Mouse (Mus musculus) left cerebral cortex, adult 8-10 months (tissue): Measurements from ENCODE around the gene Thsd4. TPM values are rescaled to one million over a fixed set of nuclear protein-coding genes. Genes with fewer than 3 reads are reported as not detected.
A peak's percentile ranks its signal among the peaks of the same experiment; 100 is the strongest.

Experiments used
- DNase-seq, 2 experiments: peaks; one replicate each; pipeline ENCODE4 v3.0.0; 2022; ENCODE audit warnings: low spot score in 2 of 2
- total RNA-seq, 4 experiments: library from RNA; stranded (reverse); gene quantifications; 2 replicates each; pipeline ENCODE4 v1.2.4; 2022

Gene Thsd4
- 1 to 10 TPM; 5.3 to 6.3 (median 5.9) TPM for total RNA-seq

- DNase-seq = peak; percentile 11 to 15
Observed at GRCm38 (mm10) chr9:60521806-60522264, at the start of gene Thsd4. Gene Thsd4, minus strand, starts transcription at chr9:60522046.

GRCm38 (mm10) chr9:60571041-60571440, 49.2 kb upstream of the Thsd4 start:
- no peak for DNase-seq

- DNase-seq = no peak
Observed at GRCm38 (mm10) chr9:60569366-60569765, 47.5 kb upstream of the Thsd4 start.

GRCm38 (mm10) chr9:60563809-60564208, 42.0 kb upstream of the Thsd4 start:
- no peak for DNase-seq

GRCm38 (mm10) chr9:60562443-60563371, 40.9 kb upstream of the Thsd4 start:
- no peak for DNase-seq

GRCm38 (mm10) chr9:60561641-60562289, 39.9 kb upstream of the Thsd4 start:
- peak in 1 of 2 experiments; percentile 56 for DNase-seq

GRCm38 (mm10) chr9:60558507-60558906, 36.7 kb upstream of the Thsd4 start:
- no peak for DNase-seq

GRCm38 (mm10) chr9:60551238-60551637, 29.4 kb upstream of the Thsd4 start:
- no peak for DNase-seq

GRCm38 (mm10) chr9:60548182-60548581, 26.3 kb upstream of the Thsd4 start:
- DNase-seq = no peak

GRCm38 (mm10) chr9:60546169-60546568, 24.3 kb upstream of the Thsd4 start:
- DNase-seq = no peak

- no peak for DNase-seq
Observed at GRCm38 (mm10) chr9:60545361-60546096, 23.7 kb upstream of the Thsd4 start.

- DNase-seq = no peak
Observed at GRCm38 (mm10) chr9:60543422-60544015, 21.7 kb upstream of the Thsd4 start.

GRCm38 (mm10) chr9:60530310-60530709, 8.5 kb upstream of the Thsd4 start:
- no peak for DNase-seq

GRCm38 (mm10) chr9:60529348-60530243, 7.8 kb upstream of the Thsd4 start:
- DNase-seq = no peak

- no peak for DNase-seq
Observed at GRCm38 (mm10) chr9:60528269-60528668, 6.4 kb upstream of the Thsd4 start.

- DNase-seq = no peak
Observed at GRCm38 (mm10) chr9:60527836-60528235, 6.0 kb upstream of the Thsd4 start.

GRCm38 (mm10) chr9:60527051-60527450, 5.2 kb upstream of the Thsd4 start:
- DNase-seq = no peak

GRCm38 (mm10) chr9:60526195-60526594, 4.3 kb upstream of the Thsd4 start:
- DNase-seq = no peak

GRCm38 (mm10) chr9:60521143-60521542, 703 bp downstream of the Thsd4 start:
- no peak for DNase-seq

GRCm38 (mm10) chr9:60519601-60520000, 2.2 kb downstream of the Thsd4 start:
- DNase-seq = no peak
